Mouse (Mus musculus): ENCODE data around the gene F7. TPM values are rescaled to one million over a fixed set of nuclear protein-coding genes. Genes with fewer than 3 reads are reported as not detected.
"Not testable (repeated sequence)": the region's sequence is repeated elsewhere in the genome, so short reads cannot be mapped to it uniquely, and the experiment has no call there.

F7 gene
- polyA plus RNA-seq, 1 experiment from 2014 or later = 0.07 TPM

DNA sequence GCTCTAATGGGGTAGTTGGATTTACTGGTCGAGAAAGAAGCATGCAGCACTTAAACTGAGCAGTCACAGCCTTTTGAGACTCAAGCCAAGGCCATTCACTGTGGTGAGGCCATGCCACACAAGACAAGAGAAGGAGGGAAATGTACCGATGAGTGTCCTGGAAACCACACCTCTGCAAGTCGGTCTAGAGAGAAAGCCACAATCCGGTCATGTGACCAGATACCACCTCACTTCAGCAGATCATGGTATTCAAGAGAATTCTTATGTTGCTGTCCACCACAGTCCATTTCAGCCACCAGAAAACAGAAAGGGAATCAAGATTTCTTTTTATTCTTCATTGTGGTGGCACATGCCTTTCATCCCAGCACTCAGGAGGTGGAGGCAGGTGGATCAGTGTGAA lies 15.6 kb downstream of the F7 start:
- WGBS = 89% methylated on average over 4 of the region's 4 CpGs
- Histone ChIP-seq H3K4me1 (ENCODE audit: control insufficient read depth, insufficient read depth, low read length) (no peaks in the 10 kb centered on the region), H3K9me3 (ENCODE audit: control insufficient read depth, low read length) (no peaks in the 10 kb centered on the region), H3K27me3 (ENCODE audit: control insufficient read depth, insufficient read depth, low read length) (no peaks in the 10 kb centered on the region), H3K36me3 (ENCODE audit: control insufficient read depth, insufficient read depth, low read length) (no peaks in the 10 kb centered on the region), H3K4me2 (no peak overlapping the region), H3K9ac (ENCODE audit: low read length) (no peak overlapping the region), H3K27ac (ENCODE audit: low read depth, low read length) (no peak overlapping the region), H3K4me3 (ENCODE audit: low read depth, low read length) (no peak overlapping the region)
- ATAC-seq (ENCODE audit: low FRiP score) (no peak), DNase-seq (ENCODE audit: low spot score, missing footprints) (no peak)

- H3K36me3 ChIP-seq (ENCODE audit: control insufficient read depth, insufficient read depth, low read length) = no peaks in the 10 kb centered on the region
- H3K27me3 ChIP-seq (ENCODE audit: control insufficient read depth, insufficient read depth, low read length) = no peaks in the 10 kb centered on the region
- ATAC-seq (ENCODE audit: low FRiP score) (no peak), DNase-seq (ENCODE audit: low spot score, missing footprints) (no peak)
- no peak overlapping the region for H3K4me2 ChIP-seq
- no peak overlapping the region for H3K27ac ChIP-seq (ENCODE audit: low read depth, low read length)
- no peaks in the 10 kb centered on the region for H3K9me3 ChIP-seq (ENCODE audit: control insufficient read depth, low read length)
- H3K4me1 ChIP-seq (ENCODE audit: control insufficient read depth, insufficient read depth, low read length) = no peaks in the 10 kb centered on the region
- 54% methylated on average over 5 of the region's 5 CpGs for WGBS
- H3K9ac ChIP-seq (ENCODE audit: low read length) = no peak overlapping the region
- no peak overlapping the region for H3K4me3 ChIP-seq (ENCODE audit: low read depth, low read length)
These were observed 21.8 kb downstream of the F7 start for GRCm38 (mm10) chr8:13047652-13048051.

DNA sequence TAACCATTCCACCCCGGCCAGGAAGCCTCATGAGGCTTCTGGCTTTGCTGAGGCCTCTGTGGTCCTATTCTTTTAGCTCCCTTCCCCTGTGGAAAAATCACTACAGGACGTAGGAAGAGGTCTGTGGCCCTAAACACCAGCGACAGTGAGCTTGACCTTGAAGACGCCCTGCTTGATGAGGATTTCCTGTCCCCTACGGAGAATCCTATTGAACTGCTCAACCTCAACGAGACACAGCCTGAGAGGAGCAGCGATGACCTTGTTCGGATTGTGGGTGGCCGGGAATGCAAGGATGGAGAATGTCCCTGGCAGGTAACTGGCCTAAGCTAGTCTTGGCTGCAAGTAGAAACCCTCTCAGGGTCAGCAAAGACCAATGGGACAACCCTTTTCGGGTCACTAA lies 24.7 kb downstream of the F7 start:
- 71% methylated on average over 10 of the region's 10 CpGs for WGBS
- H3K4me2 ChIP-seq = no peak overlapping the region

GRCm38 (mm10) chr8:13057351-13057750 lies 31.5 kb downstream of the F7 start:
- no peak for DNase-seq (ENCODE audit: low spot score, missing footprints)
- no peak overlapping the region for H3K9ac ChIP-seq (ENCODE audit: low read length)
- no peak overlapping the region for H3K4me3 ChIP-seq (ENCODE audit: low read depth, low read length)
- no peak for ATAC-seq (ENCODE audit: low FRiP score)
- 90% methylated on average over 4 of the region's 4 CpGs for WGBS
- no peaks in the 10 kb centered on the region for H3K36me3 ChIP-seq (ENCODE audit: control insufficient read depth, insufficient read depth, low read length)
- H3K4me1 ChIP-seq (ENCODE audit: control insufficient read depth, insufficient read depth, low read length) = no peaks in the 10 kb centered on the region
- no peak overlapping the region for H3K4me2 ChIP-seq
- no peak overlapping the region for H3K27ac ChIP-seq (ENCODE audit: low read depth, low read length)
- H3K9me3 ChIP-seq (ENCODE audit: control insufficient read depth, low read length) = no peaks in the 10 kb centered on the region
- H3K27me3 ChIP-seq (ENCODE audit: control insufficient read depth, insufficient read depth, low read length) = no peaks in the 10 kb centered on the region

More for the DNA sequence above, 24.7 kb downstream of the F7 start:
- Histone ChIP-seq H3K4me1 (ENCODE audit: control insufficient read depth, insufficient read depth, low read length) (no peaks in the 10 kb centered on the region), H3K4me3 (ENCODE audit: low read depth, low read length) (no peak overlapping the region), H3K36me3 (ENCODE audit: control insufficient read depth, insufficient read depth, low read length) (no peaks in the 10 kb centered on the region), H3K9me3 (ENCODE audit: control insufficient read depth, low read length) (no peaks in the 10 kb centered on the region), H3K27ac (ENCODE audit: low read depth, low read length) (no peak overlapping the region), H3K27me3 (ENCODE audit: control insufficient read depth, insufficient read depth, low read length) (no peaks in the 10 kb centered on the region), H3K9ac (ENCODE audit: low read length) (no peak overlapping the region)
- ATAC-seq (ENCODE audit: low FRiP score) = no peak
- DNase-seq (ENCODE audit: low spot score, missing footprints) = no peak

DNA sequence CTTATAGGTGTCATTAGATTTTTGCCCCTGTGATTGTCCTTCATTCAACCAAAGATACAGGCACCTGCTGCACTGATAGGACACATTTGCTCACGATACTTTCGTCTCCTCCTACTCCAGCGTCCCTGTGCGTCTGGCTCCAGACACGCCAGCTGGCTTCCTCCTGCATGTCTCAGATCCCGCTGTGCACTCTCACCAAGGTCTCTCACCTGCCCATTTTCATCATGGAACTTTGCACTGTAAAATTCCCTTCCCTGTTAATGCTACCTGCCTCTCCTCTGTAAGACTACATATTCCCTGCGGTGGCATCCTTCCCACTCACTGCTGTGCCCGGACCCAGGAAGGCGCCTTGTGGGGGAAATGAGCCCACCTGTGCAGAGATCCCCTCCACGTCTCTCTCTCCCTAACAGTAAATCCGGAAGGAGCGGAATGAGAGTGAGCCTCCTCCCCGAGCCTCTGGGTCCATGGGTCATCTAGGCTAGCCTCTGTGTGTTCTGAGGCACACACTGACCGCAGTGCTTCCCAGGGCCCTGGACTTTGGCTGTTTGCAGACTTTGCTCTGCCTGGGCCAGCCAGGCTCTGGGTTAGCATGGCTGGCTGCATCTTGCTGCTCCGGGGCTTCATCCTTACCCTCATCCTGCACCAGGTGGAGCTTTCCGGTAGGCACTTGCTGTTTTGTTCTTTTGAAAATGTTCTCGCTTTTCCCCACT lies 34.8 kb downstream of the F7 start, which contains the start of gene Proz:
TSS of gene Proz (plus strand) at position 474 of the 710 bp plus-strand sequence.
- no peaks in the 10 kb centered on the region for H3K36me3 ChIP-seq (ENCODE audit: control insufficient read depth, insufficient read depth, low read length)

GRCm38 (mm10) chr8:13063112-13063511 lies 37.3 kb downstream of the F7 start:
- 81% methylated on average over 16 of the region's 16 CpGs for WGBS
- H3K4me3 ChIP-seq (ENCODE audit: low read depth, low read length) = no peak overlapping the region
- DNase-seq (ENCODE audit: low spot score, missing footprints) = no peak

More for the DNA sequence above, 34.8 kb downstream of the F7 start, which contains the start of gene Proz:
- Histone ChIP-seq H3K9ac (ENCODE audit: low read length) (no peak within 1 kb of the TSS), H3K27ac (ENCODE audit: low read depth, low read length) (no peak within 1 kb of the TSS), H3K27me3 (ENCODE audit: control insufficient read depth, insufficient read depth, low read length) (no peaks in the 10 kb centered on the region), H3K4me3 (ENCODE audit: low read depth, low read length) (no peak within 1 kb of the TSS), H3K9me3 (ENCODE audit: control insufficient read depth, low read length) (no peaks in the 10 kb centered on the region), H3K4me2 (no peak within 1 kb of the TSS), H3K4me1 (ENCODE audit: control insufficient read depth, insufficient read depth, low read length) (no peaks in the 10 kb centered on the region)
- no peak for DNase-seq (ENCODE audit: low spot score, missing footprints)
- no peak for ATAC-seq (ENCODE audit: low FRiP score)
- 76% methylated on average over 17 of the region's 17 CpGs for WGBS

GRCm38 (mm10) chr8:13073255-13073654 lies 47.4 kb downstream of the F7 start:
- DNase-seq (ENCODE audit: low spot score, missing footprints) (no peak), ATAC-seq (ENCODE audit: low FRiP score) (no peak)
- Histone ChIP-seq H3K4me2 (no peak overlapping the region), H3K4me3 (ENCODE audit: low read depth, low read length) (no peak overlapping the region), H3K27ac (ENCODE audit: low read depth, low read length) (no peak overlapping the region), H3K4me1 (ENCODE audit: control insufficient read depth, insufficient read depth, low read length) (no peaks in the 10 kb centered on the region), H3K27me3 (ENCODE audit: control insufficient read depth, insufficient read depth, low read length) (no peaks in the 10 kb centered on the region), H3K9me3 (ENCODE audit: control insufficient read depth, low read length) (no peaks in the 10 kb centered on the region), H3K36me3 (ENCODE audit: control insufficient read depth, insufficient read depth, low read length) (peaks cover 14% of the 10 kb centered on the region), H3K9ac (ENCODE audit: low read length) (no peak overlapping the region)
- 93% methylated on average over 11 of the region's 11 CpGs for WGBS

More at GRCm38 (mm10) chr8:13063112-13063511, 37.3 kb downstream of the F7 start:
- Histone ChIP-seq H3K4me1 (ENCODE audit: control insufficient read depth, insufficient read depth, low read length) (no peaks in the 10 kb centered on the region), H3K36me3 (ENCODE audit: control insufficient read depth, insufficient read depth, low read length) (no peaks in the 10 kb centered on the region), H3K27ac (ENCODE audit: low read depth, low read length) (no peak overlapping the region), H3K4me2 (no peak overlapping the region), H3K9ac (ENCODE audit: low read length) (no peak overlapping the region), H3K9me3 (ENCODE audit: control insufficient read depth, low read length) (no peaks in the 10 kb centered on the region), H3K27me3 (ENCODE audit: control insufficient read depth, insufficient read depth, low read length) (no peaks in the 10 kb centered on the region)
- ATAC-seq (ENCODE audit: low FRiP score) = no peak

- ATAC-seq (ENCODE audit: low FRiP score) (no peak), DNase-seq (ENCODE audit: low spot score, missing footprints) (no peak)
- Histone ChIP-seq H3K27ac (ENCODE audit: low read depth, low read length) (no peak overlapping the region), H3K9me3 (ENCODE audit: control insufficient read depth, low read length) (no peaks in the 10 kb centered on the region), H3K4me1 (ENCODE audit: control insufficient read depth, insufficient read depth, low read length) (no peaks in the 10 kb centered on the region), H3K27me3 (ENCODE audit: control insufficient read depth, insufficient read depth, low read length) (no peaks in the 10 kb centered on the region), H3K4me2 (no peak overlapping the region), H3K9ac (ENCODE audit: low read length) (no peak overlapping the region), H3K4me3 (ENCODE audit: low read depth, low read length) (no peak overlapping the region), H3K36me3 (ENCODE audit: control insufficient read depth, insufficient read depth, low read length) (peaks cover 24% of the 10 kb centered on the region)
- 92% methylated on average over 8 of the region's 8 CpGs for WGBS
These were observed 49.2 kb downstream of the F7 start for GRCm38 (mm10) chr8:13075044-13075443.

GRCm38 (mm10) chr8:13075579-13075978 lies 49.7 kb downstream of the F7 start:
- H3K4me2 ChIP-seq; H3K9me3 ChIP-seq (ENCODE audit: control insufficient read depth, low read length); H3K9ac ChIP-seq (ENCODE audit: low read length); H3K4me3 ChIP-seq (ENCODE audit: low read depth, low read length); H3K27ac ChIP-seq (ENCODE audit: low read depth, low read length); DNase-seq (ENCODE audit: low spot score, missing footprints); H3K4me1 ChIP-seq (ENCODE audit: control insufficient read depth, insufficient read depth, low read length); H3K27me3 ChIP-seq (ENCODE audit: control insufficient read depth, insufficient read depth, low read length); ATAC-seq (ENCODE audit: low FRiP score): not testable (repeated sequence)
- WGBS = 91% methylated on average over 1 of the region's 1 CpGs
- peaks cover 28% of the 10 kb centered on the region for H3K36me3 ChIP-seq (ENCODE audit: control insufficient read depth, insufficient read depth, low read length)

All from midbrain, embryonic 11.5 days (tissue).